Mouse (Mus musculus): Measurements from ENCODE around the gene Isoc2a. TPM values are rescaled to one million over a fixed set of nuclear protein-coding genes. Genes with fewer than 3 reads are reported as not detected.

The Isoc2a gene
- polyA plus RNA-seq, 1 experiment from 2014 or later, result 1.3 TPM

- H3K9me3 ChIP-seq (ENCODE audit: control insufficient read depth), result no peaks in the 10 kb centered on the region
- TF ChIP-seq CTCF (IDR thresholded peaks at IDR 0.05; ENCODE audit: low read depth), result no peak
- no peaks in the 10 kb centered on the region for H3K36me3 ChIP-seq (ENCODE audit: control insufficient read depth, insufficient read depth)
- peak overlapping the region; percentile 14 for H3K4me3 ChIP-seq (ENCODE audit: low read depth, low read length)
- H3K9ac ChIP-seq (ENCODE audit: low read depth, low read length), result no peak overlapping the region
- 1% methylated on average over 16 of the region's 16 CpGs for WGBS
- peak overlapping the region; percentile 31 for H3K4me2 ChIP-seq (replicated peaks; ENCODE audit: low read depth)
- H3K27ac ChIP-seq (ENCODE audit: low read depth, low read length), result no peak overlapping the region
- peaks cover 61% of the 10 kb centered on the region for H3K27me3 ChIP-seq (replicated peaks; ENCODE audit: control insufficient read depth, insufficient read depth, low read length)
- 0 out of 2 replicates have a peak, but pooled peaks cover 3% of the 10 kb centered on the region for H3K4me1 ChIP-seq (replicated peaks; ENCODE audit: control insufficient read depth, insufficient read depth, low read length)
- ATAC-seq, result peak; percentile 33; the same call in 1 of the 2 replicates
These were observed 34.3 kb upstream of the Isoc2a start for GRCm38 (mm10) chr7:4842634-4843131.

- H3K27me3 ChIP-seq (replicated peaks; ENCODE audit: control insufficient read depth, insufficient read depth, low read length), result peaks cover 58% of the 10 kb centered on the region
- H3K9me3 ChIP-seq (ENCODE audit: control insufficient read depth), result no peaks in the 10 kb centered on the region
- 2% methylated on average over 33 of the region's 34 CpGs for WGBS
- no peak overlapping the region for H3K9ac ChIP-seq (ENCODE audit: low read depth, low read length)
- H3K4me2 ChIP-seq (replicated peaks; ENCODE audit: low read depth), result peak overlapping the region; percentile 70
- no peak overlapping the region for H3K27ac ChIP-seq (ENCODE audit: low read depth, low read length)
- peak overlapping the region; percentile 44 for H3K4me3 ChIP-seq (ENCODE audit: low read depth, low read length)
- ATAC-seq, result no peak
- 0 out of 2 replicates have a peak, but pooled peaks cover 3% of the 10 kb centered on the region for H3K4me1 ChIP-seq (replicated peaks; ENCODE audit: control insufficient read depth, insufficient read depth, low read length)
- no peak for TF ChIP-seq CTCF (IDR thresholded peaks at IDR 0.05; ENCODE audit: low read depth)
- no peaks in the 10 kb centered on the region for H3K36me3 ChIP-seq (ENCODE audit: control insufficient read depth, insufficient read depth)
These were observed 33.2 kb upstream of the Isoc2a start for GRCm38 (mm10) chr7:4843604-4844244.

- Histone ChIP-seq H3K27ac (ENCODE audit: low read depth, low read length) (no peak within 1 kb of the TSS), H3K4me2 (replicated peaks; ENCODE audit: low read depth) (peak within 1 kb of the TSS; percentile 70), H3K4me1 (replicated peaks; ENCODE audit: control insufficient read depth, insufficient read depth, low read length) (0 out of 2 replicates have a peak, but pooled peaks cover 3% of the 10 kb centered on the region), H3K9ac (ENCODE audit: low read depth, low read length) (peak within 1 kb of the TSS; percentile 11; the same call in 1 of the 2 replicates), H3K4me3 (ENCODE audit: low read depth, low read length) (peak within 1 kb of the TSS; percentile 44), H3K9me3 (ENCODE audit: control insufficient read depth) (no peaks in the 10 kb centered on the region), H3K36me3 (ENCODE audit: control insufficient read depth, insufficient read depth) (no peaks in the 10 kb centered on the region), H3K27me3 (replicated peaks; ENCODE audit: control insufficient read depth, insufficient read depth, low read length) (peaks cover 53% of the 10 kb centered on the region)
- under 1% methylated on average over 41 of the region's 41 CpGs for WGBS
- no peak for TF ChIP-seq CTCF (IDR thresholded peaks at IDR 0.05; ENCODE audit: low read depth)
- ATAC-seq, result peak; percentile 24; the same call in 1 of the 2 replicates
These were observed 32.6 kb upstream of the Isoc2a start, which contains the start of gene Shisa7 for GRCm38 (mm10) chr7:4844245-4844916. Gene Shisa7, minus strand, starts transcription at chr7:4844696.

GRCm38 (mm10) chr7:4844917-4845309 lies 32.0 kb upstream of the Isoc2a start:
- peaks cover 52% of the 10 kb centered on the region for H3K27me3 ChIP-seq (replicated peaks; ENCODE audit: control insufficient read depth, insufficient read depth, low read length)
- WGBS, result 1% methylated on average over 13 of the region's 13 CpGs

GRCm38 (mm10) chr7:4849372-4849771 lies 27.6 kb upstream of the Isoc2a start:
- H3K4me1 ChIP-seq (replicated peaks; ENCODE audit: control insufficient read depth, insufficient read depth, low read length), result 0 out of 2 replicates have a peak, but pooled peaks cover 3% of the 10 kb centered on the region
- no peaks in the 10 kb centered on the region for H3K36me3 ChIP-seq (ENCODE audit: control insufficient read depth, insufficient read depth)
- no peaks in the 10 kb centered on the region for H3K9me3 ChIP-seq (ENCODE audit: control insufficient read depth)
- peaks cover 17% of the 10 kb centered on the region for H3K27me3 ChIP-seq (replicated peaks; ENCODE audit: control insufficient read depth, insufficient read depth, low read length)
- ATAC-seq, result no peak
- 59% methylated on average over 9 of the region's 9 CpGs for WGBS
- TF ChIP-seq CTCF (IDR thresholded peaks at IDR 0.05; ENCODE audit: low read depth), result no peak
- no peak overlapping the region for H3K27ac ChIP-seq (ENCODE audit: low read depth, low read length)
- H3K9ac ChIP-seq (ENCODE audit: low read depth, low read length), result no peak overlapping the region
- H3K4me3 ChIP-seq (ENCODE audit: low read depth, low read length), result no peak overlapping the region
- H3K4me2 ChIP-seq (replicated peaks; ENCODE audit: low read depth), result no peak overlapping the region

More at GRCm38 (mm10) chr7:4844917-4845309, 32.0 kb upstream of the Isoc2a start:
- Histone ChIP-seq H3K4me3 (ENCODE audit: low read depth, low read length) (peak overlapping the region; percentile 44), H3K27ac (ENCODE audit: low read depth, low read length) (no peak overlapping the region), H3K36me3 (ENCODE audit: control insufficient read depth, insufficient read depth) (no peaks in the 10 kb centered on the region), H3K9me3 (ENCODE audit: control insufficient read depth) (no peaks in the 10 kb centered on the region), H3K4me1 (replicated peaks; ENCODE audit: control insufficient read depth, insufficient read depth, low read length) (0 out of 2 replicates have a peak, but pooled peaks cover 3% of the 10 kb centered on the region), H3K9ac (ENCODE audit: low read depth, low read length) (peak overlapping the region; percentile 11; the same call in 1 of the 2 replicates), H3K4me2 (replicated peaks; ENCODE audit: low read depth) (peak overlapping the region; percentile 70)
- peak; percentile 77 for ATAC-seq
- TF ChIP-seq CTCF (IDR thresholded peaks at IDR 0.05; ENCODE audit: low read depth), result no peak
